Mouse (Mus musculus): ENCODE results near the gene 3830403N18Rik.
"Not testable (repeated sequence)": the region's sequence is repeated elsewhere in the genome, so short reads cannot be mapped to it uniquely, and the experiment has no call there.

GRCm38 (mm10) chrX:56136336-56136909, at the start of gene 3830403N18Rik:
- not testable (repeated sequence) for TF ChIP-seq CTCF (IDR thresholded peaks at IDR 0.05; ENCODE audit: borderline replicate concordance, control insufficient read depth, extremely low read depth, insufficient read depth, low read length, poor library complexity); POLR2A (IDR thresholded peaks at IDR 0.05; ENCODE audit: control insufficient read depth, extremely low read depth, insufficient read depth, low read length, poor library complexity)
